Mouse (Mus musculus) lung, embryonic 16.5 days (tissue): ENCODE results near the gene Mmp9. TPM values are rescaled to one million over a fixed set of nuclear protein-coding genes. Genes with fewer than 3 reads are reported as not detected.
A peak's percentile ranks its signal among the peaks of the same experiment; 100 is the strongest.

Experiments
- ATAC-seq: fragments of 200-750 bp; cut with Nextera tagmentation; 2 replicates; pipeline ENCODE4 v1.8.0; 2017; ENCODE audit warnings: low read depth, mild to moderate bottlenecking, moderate library complexity
- H3K27ac ChIP-seq: fragments of 300-500 bp; sonication (generic); 2 replicates; pipeline ENCODE4 v1.5.1; 2014; ENCODE audit warnings: mild to moderate bottlenecking, control low read depth, low read length
- H3K27me3 ChIP-seq: fragments of 300-500 bp; sonication (generic); 2 replicates; pipeline ENCODE4 v1.6.1; 2014; ENCODE audit warnings: low read depth, low read length, mixed read lengths; ENCODE audit not compliant: control insufficient read depth, insufficient read depth
- H3K36me3 ChIP-seq: fragments of 300-500 bp; sonication (generic); 2 replicates; pipeline ENCODE4 v1.6.1; 2014; ENCODE audit warnings: low read length; ENCODE audit not compliant: control insufficient read depth, insufficient read depth
- H3K4me1 ChIP-seq: fragments of 300-500 bp; sonication (generic); replicated peaks from 2 replicates; pipeline ENCODE4 v1.6.1; 2014; ENCODE audit warnings: low read length, mixed read lengths; ENCODE audit not compliant: control insufficient read depth, insufficient read depth
- H3K4me2 ChIP-seq: fragments of 300-500 bp; sonication (generic); 2 replicates; pipeline ENCODE4 v1.6.1; 2014; ENCODE audit warnings: low read depth, low read length, control low read depth
- H3K4me3 ChIP-seq: fragments of 300-500 bp; sonication (generic); 2 replicates; pipeline ENCODE4 v1.5.1; 2014; ENCODE audit warnings: mild to moderate bottlenecking, low read length, control low read depth
- H3K9ac ChIP-seq: fragments of 300-500 bp; sonication (generic); 2 replicates; pipeline ENCODE4 v1.6.1; 2014; ENCODE audit warnings: low read length, control low read depth
- H3K9me3 ChIP-seq: fragments of 300-500 bp; sonication (generic); 2 replicates; pipeline ENCODE4 v1.6.1; 2016; ENCODE audit warnings: low read length; ENCODE audit not compliant: control insufficient read depth
- WGBS: fragments of 180-500 bp; shearing (Covaris S2); extraction: QIAGEN DNeasy Blood & Tissue Kit; methylation state at CpG from one replicate; pipeline ENCODE4 v1.1.7; 2014; 5-methylcytosine and 5-hydroxymethylcytosine counted together
- polyA plus RNA-seq: library from polyadenylated mRNA; unstranded; fragments of >200 nt; fragmentation: Nextera tagmentation; extraction: Ambion mirVana; gene quantifications from 2 replicates; pipeline ENCODE4 v1.2.1, GENCODE M21; 2015

Gene Mmp9
- polyA plus RNA-seq, 1 experiment from 2014 or later, result 7.8 TPM

- WGBS, result 54% methylated on average over 4 of the region's 4 CpGs
- no peak for ATAC-seq
- Histone ChIP-seq H3K27ac (no peak overlapping the region), H3K4me3 (no peak overlapping the region), H3K4me1 (no peaks in the 10 kb centered on the region), H3K36me3 (0 out of 2 replicates have a peak, but pooled peaks cover 2% of the 10 kb centered on the region), H3K27me3 (no peaks in the 10 kb centered on the region), H3K9ac (no peak overlapping the region), H3K4me2 (no peak overlapping the region), H3K9me3 (no peaks in the 10 kb centered on the region)
Observed at GRCm38 (mm10) chr2:164923291-164923690, 17.3 kb upstream of the Mmp9 start.

GRCm38 (mm10) chr2:164924100-164924857 lies 16.3 kb upstream of the Mmp9 start:
- Histone ChIP-seq H3K27ac (no peak overlapping the region), H3K36me3 (0 out of 2 replicates have a peak, but pooled peaks cover 2% of the 10 kb centered on the region), H3K9ac (no peak overlapping the region), H3K9me3 (no peaks in the 10 kb centered on the region), H3K4me3 (no peak overlapping the region), H3K4me1 (no peaks in the 10 kb centered on the region), H3K27me3 (no peaks in the 10 kb centered on the region), H3K4me2 (no peak overlapping the region)
- peak; percentile 71 for ATAC-seq
- WGBS, result 29% methylated on average over 11 of the region's 11 CpGs

- Histone ChIP-seq H3K4me2 (no peak overlapping the region), H3K4me3 (no peak overlapping the region), H3K27ac (no peak overlapping the region), H3K9me3 (no peaks in the 10 kb centered on the region), H3K27me3 (peaks cover 11% of the 10 kb centered on the region; the same call in 1 of the 2 replicates), H3K36me3 (no peaks in the 10 kb centered on the region), H3K9ac (no peak overlapping the region), H3K4me1 (peaks cover 5% of the 10 kb centered on the region; the same call in 1 of the 2 replicates)
- WGBS, result 35% methylated on average over 11 of the region's 11 CpGs
- ATAC-seq, result peak; percentile 39
Observed at GRCm38 (mm10) chr2:164930706-164931581, 9.6 kb upstream of the Mmp9 start.

GRCm38 (mm10) chr2:164933534-164933933 lies 7.0 kb upstream of the Mmp9 start:
- H3K9ac ChIP-seq, result no peak overlapping the region
- H3K27me3 ChIP-seq, result peaks cover 21% of the 10 kb centered on the region
- no peaks in the 10 kb centered on the region for H3K9me3 ChIP-seq
- peaks cover 7% of the 10 kb centered on the region for H3K4me1 ChIP-seq
- H3K36me3 ChIP-seq, result no peaks in the 10 kb centered on the region
- no peak overlapping the region for H3K4me3 ChIP-seq
- 29% methylated on average over 8 of the region's 10 CpGs for WGBS
- H3K27ac ChIP-seq, result no peak overlapping the region
- H3K4me2 ChIP-seq, result no peak overlapping the region
- ATAC-seq, result no peak

- ATAC-seq, result no peak
- Histone ChIP-seq H3K4me1 (peaks cover 13% of the 10 kb centered on the region), H3K27me3 (peaks cover 35% of the 10 kb centered on the region), H3K9ac (no peak overlapping the region), H3K9me3 (no peaks in the 10 kb centered on the region), H3K36me3 (no peaks in the 10 kb centered on the region), H3K27ac (no peak overlapping the region), H3K4me3 (no peak overlapping the region), H3K4me2 (no peak overlapping the region)
- WGBS, result 53% methylated on average over 4 of the region's 4 CpGs
Observed at GRCm38 (mm10) chr2:164935991-164936390, 4.6 kb upstream of the Mmp9 start.

- Histone ChIP-seq H3K27me3 (peaks cover 35% of the 10 kb centered on the region), H3K9ac (peak overlapping the region; percentile 9; the same call in 1 of the 2 replicates), H3K4me2 (peak overlapping the region; percentile 59)
Observed at GRCm38 (mm10) chr2:164938146-164939091, 2.2 kb upstream of the Mmp9 start.

GRCm38 (mm10) chr2:164939106-164939505 lies 1.5 kb upstream of the Mmp9 start:
- Histone ChIP-seq H3K36me3 (no peaks in the 10 kb centered on the region), H3K27me3 (peaks cover 35% of the 10 kb centered on the region), H3K9ac (0 out of 2 replicates have a peak overlapping the region, but pooled peaks have one; percentile 9), H3K4me3 (peak overlapping the region; percentile 37), H3K9me3 (no peaks in the 10 kb centered on the region), H3K4me2 (peak overlapping the region; percentile 59), H3K4me1 (peaks cover 8% of the 10 kb centered on the region), H3K27ac (no peak overlapping the region)
- WGBS, result 5% methylated on average over 11 of the region's 11 CpGs
- no peak for ATAC-seq

More at GRCm38 (mm10) chr2:164938146-164939091, 2.2 kb upstream of the Mmp9 start:
- no peaks in the 10 kb centered on the region for H3K9me3 ChIP-seq
- peak overlapping the region; percentile 37 for H3K4me3 ChIP-seq
- H3K4me1 ChIP-seq, result peaks cover 8% of the 10 kb centered on the region
- ATAC-seq, result peak; percentile 72; the same call in 1 of the 2 replicates
- no peak overlapping the region for H3K27ac ChIP-seq
- no peaks in the 10 kb centered on the region for H3K36me3 ChIP-seq
- 3% methylated on average over 39 of the region's 39 CpGs for WGBS

GRCm38 (mm10) chr2:164942692-164943290 lies 2.2 kb downstream of the Mmp9 start:
- peaks cover 29% of the 10 kb centered on the region for H3K27me3 ChIP-seq
- no peaks in the 10 kb centered on the region for H3K9me3 ChIP-seq
- WGBS, result 11% methylated on average over 5 of the region's 5 CpGs
- no peak for ATAC-seq
- H3K36me3 ChIP-seq, result no peaks in the 10 kb centered on the region
- H3K27ac ChIP-seq, result no peak overlapping the region
- H3K4me1 ChIP-seq, result peaks cover 8% of the 10 kb centered on the region
- H3K4me2 ChIP-seq, result no peak overlapping the region
- no peak overlapping the region for H3K9ac ChIP-seq
- H3K4me3 ChIP-seq, result no peak overlapping the region
